Mouse (Mus musculus): ENCODE measurements around the gene Sh3d19. TPM values are rescaled to one million over a fixed set of nuclear protein-coding genes. Genes with fewer than 3 reads are reported as not detected.
"Not testable (repeated sequence)": the region's sequence is repeated elsewhere in the genome, so short reads cannot be mapped to it uniquely, and the experiment has no call there.

Sh3d19 gene
- polyA plus RNA-seq, 1 experiment from 2014 or later = 8.7 TPM

DNA sequence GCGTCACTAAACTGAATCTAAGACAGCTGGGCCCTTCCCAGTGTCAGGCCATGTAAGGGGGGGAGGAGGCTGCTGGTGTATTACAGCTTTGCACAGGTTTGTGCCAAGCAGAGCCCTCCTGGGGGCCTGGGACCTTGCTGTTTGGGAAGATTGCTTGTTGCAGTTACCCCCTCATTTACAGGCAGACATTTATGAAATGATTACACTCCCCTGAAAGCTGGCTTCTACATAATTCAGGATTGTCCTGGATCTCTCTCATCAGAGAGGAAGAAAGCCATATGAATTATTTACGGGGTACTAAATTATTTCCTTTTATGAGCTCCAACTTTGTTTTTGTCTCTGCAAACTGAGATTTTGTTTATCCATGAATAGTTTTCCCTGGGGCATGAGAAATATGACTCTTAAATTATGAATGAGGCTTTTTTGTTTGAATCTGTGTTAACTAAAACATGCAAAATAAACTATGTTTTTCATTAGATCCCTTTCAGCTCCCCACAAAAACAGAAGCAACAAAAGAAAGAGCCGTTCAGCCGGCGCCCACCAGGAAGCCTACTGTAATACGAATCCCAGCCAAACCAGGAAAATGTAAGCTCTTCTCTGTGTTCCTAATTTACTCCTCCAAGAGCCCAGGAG is 122.4 kb downstream of the Sh3d19 start:
- Histone ChIP-seq H3K27ac (ENCODE audit: low read length) (no peak overlapping the region), H3K4me1 (replicated peaks; ENCODE audit: control insufficient read depth, insufficient read depth, low read length) (peaks cover 8% of the 10 kb centered on the region), H3K4me3 (replicated peaks; ENCODE audit: low read length) (no peak overlapping the region), H3K27me3 (replicated peaks; ENCODE audit: control insufficient read depth, insufficient read depth, low read length) (no peaks in the 10 kb centered on the region), H3K36me3 (ENCODE audit: control insufficient read depth, insufficient read depth) (no peaks in the 10 kb centered on the region), H3K9me3 (ENCODE audit: control insufficient read depth, low read length) (no peaks in the 10 kb centered on the region), H3K4me2 (ENCODE audit: low read length) (no peak overlapping the region), H3K9ac (replicated peaks; ENCODE audit: low read depth, low read length) (no peak overlapping the region)
- ATAC-seq = peak; percentile 84
- WGBS = 15% methylated on average over 6 of the region's 6 CpGs

DNA sequence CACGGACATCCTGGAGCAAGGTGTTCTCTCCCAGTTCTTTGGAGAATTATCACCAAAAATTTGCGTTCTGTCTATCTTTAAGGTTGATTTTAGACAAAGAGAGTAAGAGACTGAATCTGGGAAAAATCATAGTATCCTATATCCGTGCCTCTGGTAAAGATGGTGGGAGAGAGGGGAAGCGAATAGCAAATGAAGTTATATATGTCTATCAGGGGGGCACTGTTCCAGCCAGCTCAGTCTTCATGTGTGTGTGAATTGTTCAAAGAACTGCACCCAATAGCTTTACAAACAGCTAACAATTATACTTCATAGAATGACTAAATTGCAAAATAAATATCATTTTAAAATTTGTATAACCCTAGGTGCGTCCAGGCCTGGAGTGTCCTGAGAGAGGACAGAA is 123.0 kb downstream of the Sh3d19 start:
- Histone ChIP-seq H3K4me1 (replicated peaks; ENCODE audit: control insufficient read depth, insufficient read depth, low read length) (peaks cover 8% of the 10 kb centered on the region), H3K4me2 (ENCODE audit: low read length) (no peak overlapping the region), H3K4me3 (replicated peaks; ENCODE audit: low read length) (no peak overlapping the region), H3K27me3 (replicated peaks; ENCODE audit: control insufficient read depth, insufficient read depth, low read length) (no peaks in the 10 kb centered on the region), H3K27ac (ENCODE audit: low read length) (no peak overlapping the region), H3K9ac (replicated peaks; ENCODE audit: low read depth, low read length) (no peak overlapping the region), H3K36me3 (ENCODE audit: control insufficient read depth, insufficient read depth) (no peaks in the 10 kb centered on the region), H3K9me3 (ENCODE audit: control insufficient read depth, low read length) (no peaks in the 10 kb centered on the region)
- no peak for ATAC-seq
- 65% methylated on average over 5 of the region's 5 CpGs for WGBS

DNA sequence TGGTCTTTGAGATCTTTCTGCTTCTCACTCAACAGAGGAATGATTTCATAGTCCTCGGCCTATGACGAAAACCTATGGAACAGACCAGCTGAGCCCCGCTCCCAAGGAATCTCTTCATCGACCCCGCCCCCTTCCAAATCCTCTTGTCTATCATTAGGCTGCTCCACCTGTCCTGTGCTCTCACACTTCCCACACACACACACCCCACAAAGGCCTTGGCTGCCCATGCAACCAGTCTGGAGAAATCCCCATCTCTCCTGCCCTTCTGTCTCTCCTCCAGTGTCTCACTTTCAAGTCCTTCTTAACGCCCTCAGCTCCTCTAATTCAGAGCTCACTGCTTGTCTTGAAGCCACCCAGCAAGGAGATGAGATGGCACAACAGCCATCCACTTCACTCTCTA is 131.0 kb downstream of the Sh3d19 start:
- Histone ChIP-seq H3K4me2 (ENCODE audit: low read length) (no peak overlapping the region), H3K27me3 (replicated peaks; ENCODE audit: control insufficient read depth, insufficient read depth, low read length) (no peaks in the 10 kb centered on the region), H3K9me3 (ENCODE audit: control insufficient read depth, low read length) (no peaks in the 10 kb centered on the region), H3K36me3 (ENCODE audit: control insufficient read depth, insufficient read depth) (no peaks in the 10 kb centered on the region), H3K4me1 (replicated peaks; ENCODE audit: control insufficient read depth, insufficient read depth, low read length) (no peaks in the 10 kb centered on the region), H3K27ac (ENCODE audit: low read length) (no peak overlapping the region), H3K4me3 (replicated peaks; ENCODE audit: low read length) (no peak overlapping the region), H3K9ac (replicated peaks; ENCODE audit: low read depth, low read length) (no peak overlapping the region)
- ATAC-seq = no peak
- 85% methylated on average over 6 of the region's 6 CpGs for WGBS

DNA sequence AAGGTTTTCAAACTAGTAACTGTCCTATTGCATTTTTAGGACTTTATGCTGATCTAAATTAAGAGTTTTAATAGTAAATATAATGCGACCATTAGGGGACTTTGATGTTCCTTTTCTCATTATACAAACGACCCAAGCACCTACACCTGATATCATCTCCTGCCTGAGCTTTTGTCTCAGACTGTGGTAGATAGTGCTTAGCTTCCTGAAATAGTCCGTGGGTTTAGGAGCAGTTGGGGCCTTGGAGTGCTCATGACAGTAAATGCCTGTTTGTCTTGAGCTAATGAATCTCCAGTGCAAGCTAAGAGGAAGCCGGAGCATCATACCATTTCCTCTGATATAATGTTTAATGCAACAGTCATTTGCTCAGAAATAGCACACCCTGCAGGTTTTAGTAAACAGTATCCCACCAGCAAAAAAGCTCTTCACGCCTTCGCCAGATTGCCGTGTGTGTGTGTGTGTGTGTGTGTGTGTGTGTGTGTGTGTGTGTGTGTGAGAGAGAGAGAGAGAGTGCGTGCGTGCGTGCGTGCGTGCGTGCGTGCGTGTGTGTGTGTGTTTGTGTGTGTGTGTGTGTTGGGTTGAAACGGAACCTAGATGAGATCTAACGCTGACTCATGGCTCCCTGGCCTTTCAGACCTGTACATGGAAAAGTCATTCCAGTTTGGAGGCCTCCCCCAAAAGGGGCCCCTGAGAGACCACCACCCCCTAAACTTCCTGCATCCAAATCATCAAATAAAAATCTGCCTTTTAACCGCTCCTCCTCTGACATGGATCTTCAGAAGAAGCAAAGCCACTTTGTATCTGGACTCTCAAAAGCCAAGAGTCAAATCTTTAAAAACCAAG is 132.8 kb downstream of the Sh3d19 start:
- no peaks in the 10 kb centered on the region for H3K27me3 ChIP-seq (replicated peaks; ENCODE audit: control insufficient read depth, insufficient read depth, low read length)
- ATAC-seq = no peak
- no peaks in the 10 kb centered on the region for H3K9me3 ChIP-seq (ENCODE audit: control insufficient read depth, low read length)
- H3K36me3 ChIP-seq (ENCODE audit: control insufficient read depth, insufficient read depth) = no peaks in the 10 kb centered on the region
- no peak overlapping the region for H3K9ac ChIP-seq (replicated peaks; ENCODE audit: low read depth, low read length)
- WGBS = 85% methylated on average over 12 of the region's 18 CpGs
- H3K4me3 ChIP-seq (replicated peaks; ENCODE audit: low read length) = no peak overlapping the region
- H3K27ac ChIP-seq (ENCODE audit: low read length) = no peak overlapping the region
- no peaks in the 10 kb centered on the region for H3K4me1 ChIP-seq (replicated peaks; ENCODE audit: control insufficient read depth, insufficient read depth, low read length)
- H3K4me2 ChIP-seq (ENCODE audit: low read length) = no peak overlapping the region

DNA sequence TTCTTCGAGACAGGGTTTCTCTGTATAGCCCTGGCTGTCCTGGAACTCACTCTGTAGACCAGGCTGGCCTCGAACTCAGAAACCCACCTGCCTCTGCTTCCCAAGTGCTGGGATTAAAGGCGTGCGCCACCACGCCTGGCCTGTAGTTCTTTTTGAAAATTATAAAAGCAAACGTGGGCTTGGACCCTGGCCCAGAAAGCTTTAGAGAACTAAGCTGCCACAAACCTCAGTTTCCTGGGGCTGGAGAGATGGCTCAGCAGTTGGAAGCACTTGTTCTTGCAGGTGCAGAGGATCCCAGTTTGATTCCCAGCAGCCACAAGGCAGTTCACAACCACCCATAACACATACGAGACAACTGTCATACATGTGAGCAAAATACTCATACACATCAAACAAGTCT is 133.5 kb downstream of the Sh3d19 start:
- H3K4me2 ChIP-seq (ENCODE audit: low read length); ATAC-seq; H3K4me1 ChIP-seq (replicated peaks; ENCODE audit: control insufficient read depth, insufficient read depth, low read length); H3K4me3 ChIP-seq (replicated peaks; ENCODE audit: low read length); H3K36me3 ChIP-seq (ENCODE audit: control insufficient read depth, insufficient read depth); H3K9me3 ChIP-seq (ENCODE audit: control insufficient read depth, low read length); H3K9ac ChIP-seq (replicated peaks; ENCODE audit: low read depth, low read length); H3K27me3 ChIP-seq (replicated peaks; ENCODE audit: control insufficient read depth, insufficient read depth, low read length); H3K27ac ChIP-seq (ENCODE audit: low read length): not testable (repeated sequence)
- WGBS = 86% methylated on average over 7 of the region's 7 CpGs

DNA sequence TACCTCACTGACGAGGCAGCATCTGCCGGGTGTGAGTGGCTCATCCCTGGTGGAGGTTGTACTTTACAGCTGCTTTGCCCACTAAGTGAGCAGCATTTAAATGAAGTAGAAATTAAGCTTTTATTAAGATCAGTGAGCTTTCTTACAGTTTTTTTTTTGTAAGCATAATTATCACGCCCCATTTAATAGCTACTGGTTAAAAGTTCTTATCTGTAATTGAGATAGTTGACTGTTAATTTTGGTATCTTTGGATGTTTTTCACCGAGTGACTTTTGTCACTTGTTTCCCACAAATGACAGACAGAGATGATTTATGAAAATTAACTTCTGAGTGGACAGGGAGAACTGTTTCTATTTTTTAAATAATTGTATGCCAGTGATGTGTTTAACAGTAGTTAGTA is 134.0 kb downstream of the Sh3d19 start:
- no peak for ATAC-seq
- Histone ChIP-seq H3K4me3 (replicated peaks; ENCODE audit: low read length) (no peak overlapping the region), H3K36me3 (ENCODE audit: control insufficient read depth, insufficient read depth) (no peaks in the 10 kb centered on the region), H3K9ac (replicated peaks; ENCODE audit: low read depth, low read length) (no peak overlapping the region), H3K4me1 (replicated peaks; ENCODE audit: control insufficient read depth, insufficient read depth, low read length) (no peaks in the 10 kb centered on the region), H3K4me2 (ENCODE audit: low read length) (no peak overlapping the region), H3K9me3 (ENCODE audit: control insufficient read depth, low read length) (no peaks in the 10 kb centered on the region), H3K27ac (ENCODE audit: low read length) (no peak overlapping the region), H3K27me3 (replicated peaks; ENCODE audit: control insufficient read depth, insufficient read depth, low read length) (no peaks in the 10 kb centered on the region)
- 79% methylated on average over 4 of the region's 4 CpGs for WGBS

DNA sequence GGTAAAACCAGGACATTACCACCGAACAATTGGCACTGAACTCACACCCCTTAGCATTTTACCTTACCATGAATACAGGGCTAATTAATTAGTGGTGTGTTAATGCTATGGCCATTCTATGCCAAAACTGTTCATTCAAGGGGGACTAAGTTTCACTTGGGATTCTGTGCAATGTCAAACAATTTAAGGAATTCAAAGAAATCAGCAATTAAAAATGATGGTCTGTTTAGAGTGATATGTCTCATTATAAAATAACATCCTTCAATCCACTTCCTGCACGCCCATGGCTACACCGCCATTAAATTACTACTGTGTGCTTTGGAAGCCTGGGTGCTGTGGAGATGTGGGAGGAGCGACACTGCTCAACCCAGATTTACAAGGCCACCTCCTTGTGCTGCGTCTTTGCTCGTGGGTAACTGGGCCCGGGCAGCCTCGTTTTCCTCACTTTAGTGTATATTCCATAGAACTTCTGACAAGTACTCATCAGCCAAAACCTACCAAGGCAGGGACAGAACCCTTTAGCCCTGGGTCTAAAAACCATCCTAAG is 135.2 kb downstream of the Sh3d19 start:
- Histone ChIP-seq H3K4me1 (replicated peaks; ENCODE audit: control insufficient read depth, insufficient read depth, low read length) (no peaks in the 10 kb centered on the region), H3K27ac (ENCODE audit: low read length) (no peak overlapping the region), H3K9me3 (ENCODE audit: control insufficient read depth, low read length) (no peaks in the 10 kb centered on the region), H3K36me3 (ENCODE audit: control insufficient read depth, insufficient read depth) (no peaks in the 10 kb centered on the region), H3K27me3 (replicated peaks; ENCODE audit: control insufficient read depth, insufficient read depth, low read length) (no peaks in the 10 kb centered on the region), H3K9ac (replicated peaks; ENCODE audit: low read depth, low read length) (no peak overlapping the region), H3K4me3 (replicated peaks; ENCODE audit: low read length) (no peak overlapping the region), H3K4me2 (ENCODE audit: low read length) (no peak overlapping the region)
- ATAC-seq = no peak
- 46% methylated on average over 8 of the region's 8 CpGs for WGBS

DNA sequence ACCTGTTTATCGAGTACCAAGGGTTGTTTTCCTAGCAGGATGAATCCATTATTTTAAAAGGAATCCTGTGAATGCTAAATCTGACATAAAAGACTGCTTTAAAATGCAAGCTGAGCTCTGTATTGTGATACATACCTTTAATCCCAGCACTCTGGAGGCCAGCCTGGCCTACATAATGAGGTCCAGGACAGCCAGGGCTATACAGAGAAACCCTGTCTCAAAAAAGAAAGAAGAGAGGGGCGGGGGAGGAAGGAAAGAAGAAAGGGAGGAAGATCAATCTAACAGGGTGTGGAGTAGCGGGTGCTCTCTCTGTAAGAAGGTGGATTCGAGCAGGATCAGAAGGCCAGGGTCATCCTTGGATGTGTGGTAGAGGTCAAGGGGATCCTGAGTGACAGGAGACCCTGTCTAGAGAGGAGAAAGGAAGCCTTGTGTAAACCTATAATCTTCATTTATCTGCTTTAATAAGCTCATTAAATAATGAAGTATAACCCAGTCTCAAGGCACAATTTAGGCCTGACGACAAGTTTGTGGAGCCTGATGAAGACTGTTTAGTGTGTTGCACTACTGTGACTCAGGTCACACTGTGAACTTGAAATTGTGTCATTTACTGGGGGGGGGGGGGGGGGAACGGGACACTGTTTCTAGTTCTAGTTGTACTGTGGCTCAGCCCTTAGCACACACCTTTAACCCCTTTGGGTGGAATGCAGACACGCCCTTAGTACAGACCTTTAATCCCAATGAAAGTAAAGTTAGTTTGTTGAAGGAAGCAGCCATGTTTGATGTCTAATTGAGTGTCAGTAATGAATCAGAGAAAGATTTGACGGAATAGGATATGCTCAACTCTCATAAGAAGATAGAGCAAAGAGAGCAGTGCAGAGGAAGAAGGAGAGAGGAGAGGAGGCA is 137.0 kb downstream of the Sh3d19 start:
- H3K36me3 ChIP-seq (ENCODE audit: control insufficient read depth, insufficient read depth) = no peaks in the 10 kb centered on the region
- no peak overlapping the region for H3K4me3 ChIP-seq (replicated peaks; ENCODE audit: low read length)
- no peak overlapping the region for H3K27ac ChIP-seq (ENCODE audit: low read length)
- no peak for ATAC-seq
- WGBS = 52% methylated on average over 8 of the region's 8 CpGs
- no peaks in the 10 kb centered on the region for H3K4me1 ChIP-seq (replicated peaks; ENCODE audit: control insufficient read depth, insufficient read depth, low read length)
- no peaks in the 10 kb centered on the region for H3K27me3 ChIP-seq (replicated peaks; ENCODE audit: control insufficient read depth, insufficient read depth, low read length)
- no peaks in the 10 kb centered on the region for H3K9me3 ChIP-seq (ENCODE audit: control insufficient read depth, low read length)
- H3K9ac ChIP-seq (replicated peaks; ENCODE audit: low read depth, low read length) = no peak overlapping the region
- no peak overlapping the region for H3K4me2 ChIP-seq (ENCODE audit: low read length)

DNA sequence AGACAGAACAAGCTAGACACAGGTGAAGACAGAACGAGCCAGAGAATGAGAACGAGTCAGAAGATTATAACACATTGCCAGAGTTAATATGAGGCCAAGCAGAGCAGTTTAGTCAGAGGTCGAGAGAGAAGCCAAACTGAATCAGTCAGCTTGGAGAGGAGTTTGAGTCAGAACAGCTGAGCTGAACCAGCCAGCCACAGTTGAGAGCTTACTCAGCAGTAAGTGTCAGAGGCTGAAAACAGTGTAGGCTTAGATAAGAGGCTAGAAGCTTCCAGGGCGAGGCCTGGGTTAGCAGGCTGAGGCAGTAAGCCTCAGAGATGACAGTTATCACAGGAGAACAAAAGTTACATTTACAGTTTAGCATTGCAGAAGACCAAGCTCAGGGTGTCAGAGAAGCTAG is 137.7 kb downstream of the Sh3d19 start:
- H3K9ac ChIP-seq (replicated peaks; ENCODE audit: low read depth, low read length) = no peak overlapping the region
- no peaks in the 10 kb centered on the region for H3K9me3 ChIP-seq (ENCODE audit: control insufficient read depth, low read length)
- H3K27me3 ChIP-seq (replicated peaks; ENCODE audit: control insufficient read depth, insufficient read depth, low read length) = no peaks in the 10 kb centered on the region
- no peak overlapping the region for H3K4me3 ChIP-seq (replicated peaks; ENCODE audit: low read length)
- no peak overlapping the region for H3K4me2 ChIP-seq (ENCODE audit: low read length)
- no peak overlapping the region for H3K27ac ChIP-seq (ENCODE audit: low read length)
- ATAC-seq = no peak
- WGBS = 88% methylated on average over 4 of the region's 4 CpGs
- no peaks in the 10 kb centered on the region for H3K4me1 ChIP-seq (replicated peaks; ENCODE audit: control insufficient read depth, insufficient read depth, low read length)
- no peaks in the 10 kb centered on the region for H3K36me3 ChIP-seq (ENCODE audit: control insufficient read depth, insufficient read depth)
